Mouse (Mus musculus): Measurements from ENCODE around the gene Rab27a. TPM values are rescaled to one million over a fixed set of nuclear protein-coding genes. Genes with fewer than 3 reads are reported as not detected.
"Not testable (repeated sequence)": the region's sequence is repeated elsewhere in the genome, so short reads cannot be mapped to it uniquely, and the experiment has no call there.

The Rab27a gene
- polyA plus RNA-seq, 1 experiment = 3.8 TPM

- no peak for DNase-seq (ENCODE audit: extremely low spot score in 1 of 2, low spot score in 1 of 2)
Measured at GRCm38 (mm10) chr9:73087581-73087980, 42.9 kb downstream of the Rab27a start.

DNA sequence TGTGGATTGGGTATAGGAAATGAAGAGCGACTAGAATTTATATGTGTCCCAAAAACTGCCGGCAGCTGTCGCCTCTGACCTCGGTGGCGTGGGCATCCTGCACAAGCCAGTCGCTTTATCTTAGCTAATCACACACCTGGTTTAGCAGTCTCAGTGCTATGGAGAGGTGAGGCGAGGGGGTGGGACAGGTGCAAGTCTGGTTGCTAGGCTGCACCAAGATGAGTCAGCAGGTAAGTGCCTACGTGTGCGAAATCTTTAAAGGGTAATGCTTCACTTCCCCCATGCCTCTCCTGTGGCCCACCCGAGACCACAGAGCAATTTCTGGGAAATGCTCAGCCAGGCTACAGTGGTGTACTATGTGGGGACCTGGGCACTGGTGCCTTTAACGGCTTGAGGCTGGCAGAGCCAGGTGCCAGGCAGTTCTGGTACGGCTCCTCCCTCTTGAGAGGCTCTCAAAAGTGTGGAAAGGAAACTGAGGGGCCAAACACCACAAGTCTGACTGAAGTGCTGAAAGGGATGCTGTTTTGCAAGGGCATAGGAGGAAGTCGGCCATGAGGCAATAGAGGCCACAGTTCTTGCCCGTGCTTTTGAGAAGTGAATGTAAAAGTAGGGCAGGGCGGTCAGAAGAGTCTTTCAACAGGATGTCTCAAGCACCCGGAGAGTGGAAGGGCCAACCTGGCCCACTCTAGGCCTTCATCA, 44.7 kb downstream of the Rab27a start:
- no peak for DNase-seq (ENCODE audit: extremely low spot score in 1 of 2, low spot score in 1 of 2)

GRCm38 (mm10) chr9:73090121-73090520, 45.5 kb downstream of the Rab27a start:
- no peak for DNase-seq (ENCODE audit: extremely low spot score in 1 of 2, low spot score in 1 of 2)

DNA sequence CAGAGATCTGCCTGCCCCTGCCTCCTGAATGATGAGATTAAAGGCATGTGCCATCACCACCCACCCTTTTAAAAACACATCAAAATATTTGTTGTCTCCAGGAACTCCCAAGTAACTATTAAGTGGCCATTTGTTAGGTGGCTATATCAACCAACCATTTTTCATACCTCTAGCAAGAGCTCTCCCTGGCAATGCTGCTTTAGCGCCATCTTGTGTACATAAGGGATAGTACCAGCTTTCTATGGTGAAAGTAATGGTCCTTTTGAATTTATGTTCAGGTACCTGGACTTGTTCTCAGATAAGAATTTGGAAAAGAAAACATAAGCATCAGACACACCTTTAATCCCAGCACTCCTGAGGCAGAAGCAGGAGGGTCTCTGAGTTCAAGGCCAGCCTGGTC, 47.1 kb downstream of the Rab27a start:
- DNase-seq (ENCODE audit: extremely low spot score in 1 of 2, low spot score in 1 of 2) = peak in 1 of 2 experiments; percentile 78

- peak in 1 of 2 experiments; percentile 43 for DNase-seq (ENCODE audit: extremely low spot score in 1 of 2, low spot score in 1 of 2)
Measured at GRCm38 (mm10) chr9:73094580-73094979, 49.9 kb downstream of the Rab27a start.

DNA sequence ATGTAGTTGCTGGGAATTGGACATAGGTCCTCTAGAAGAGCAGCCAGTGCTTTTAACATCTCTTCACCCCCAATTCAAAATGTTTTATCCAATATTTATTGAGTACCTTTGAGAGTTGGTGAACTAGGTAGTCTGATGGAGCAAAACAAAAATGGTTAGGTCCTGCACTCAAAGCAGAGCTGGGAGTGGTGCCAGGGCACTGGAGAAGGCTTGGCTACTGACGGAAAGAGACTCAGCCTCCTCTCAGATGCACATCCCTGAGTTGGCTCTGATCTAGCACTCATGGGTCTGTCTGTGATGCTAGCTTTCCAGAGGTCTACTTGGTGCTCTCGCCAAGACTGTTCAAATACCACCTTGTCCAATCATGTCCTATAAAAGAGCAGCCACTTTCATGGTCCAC, 53.2 kb downstream of the Rab27a start:
- DNase-seq (ENCODE audit: extremely low spot score in 1 of 2, low spot score in 1 of 2) = no peak

- DNase-seq (ENCODE audit: extremely low spot score in 1 of 2, low spot score in 1 of 2) = no peak
Measured at GRCm38 (mm10) chr9:73101536-73101935, 56.9 kb downstream of the Rab27a start, which contains the start of gene Khdc3. Gene Khdc3 (plus strand): TSS chr9:73101836.

DNA sequence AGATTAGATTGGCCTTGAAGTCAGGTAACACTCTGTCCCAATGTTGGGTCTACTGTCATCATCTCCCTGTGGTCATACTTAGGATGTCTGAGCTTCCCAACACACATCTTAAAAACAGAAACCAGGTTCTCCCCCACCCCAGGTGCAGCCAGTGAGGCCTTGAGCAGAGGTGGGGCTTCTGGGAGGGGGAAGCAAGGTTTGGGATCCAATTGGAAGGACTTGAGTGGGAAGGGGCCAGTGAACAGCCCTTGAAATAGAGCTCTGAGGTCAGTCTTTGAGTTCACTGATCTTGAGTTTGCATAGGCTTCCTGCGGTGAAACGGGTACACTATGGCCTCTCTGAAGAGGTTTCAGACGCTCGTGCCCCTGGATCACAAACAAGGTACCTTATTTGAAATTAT, 57.5 kb downstream of the Rab27a start, which contains the start of gene Gm20509:
Gm20509 (plus strand) TSS at position 290 of the 400 bp plus-strand sequence.
- no peak for DNase-seq (ENCODE audit: extremely low spot score in 1 of 2, low spot score in 1 of 2)

DNA sequence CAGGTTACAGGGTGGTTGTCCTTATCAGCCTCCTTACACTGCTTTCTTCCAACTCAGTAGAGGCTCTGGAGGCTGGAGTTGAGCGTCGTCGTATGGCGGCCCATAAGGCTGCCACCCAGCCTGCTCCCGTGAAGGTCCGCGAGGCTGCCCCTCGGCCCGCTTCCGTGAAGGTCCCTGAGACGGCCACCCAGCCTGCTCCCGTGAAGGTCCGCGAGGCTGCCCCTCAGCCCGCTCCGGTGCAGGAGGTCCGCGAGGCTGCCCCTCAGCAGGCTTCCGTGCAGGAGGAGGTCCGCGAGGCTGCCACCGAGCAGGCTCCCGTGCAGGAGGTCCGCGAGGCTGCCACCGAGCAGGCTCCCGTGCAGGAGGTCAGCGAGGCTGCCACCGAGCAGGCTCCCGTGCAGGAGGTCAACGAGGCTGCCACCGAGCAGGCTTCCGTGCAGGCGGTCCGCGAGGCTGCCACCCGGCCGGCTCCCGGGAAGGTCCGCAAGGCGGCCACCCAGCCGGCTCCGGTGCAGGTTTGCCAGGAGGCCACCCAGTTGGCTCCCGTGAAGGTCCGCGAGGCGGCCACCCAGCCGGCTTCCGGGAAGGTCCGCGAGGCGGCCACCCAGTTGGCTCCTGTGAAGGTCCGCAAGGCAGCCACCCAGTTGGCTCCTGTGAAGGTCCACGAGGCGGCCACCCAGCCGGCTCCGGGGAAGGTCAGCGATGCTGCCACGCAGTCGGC, 58.7 kb downstream of the Rab27a start:
- DNase-seq (ENCODE audit: extremely low spot score in 1 of 2, low spot score in 1 of 2) = no peak

- no peak for DNase-seq (ENCODE audit: extremely low spot score in 1 of 2, low spot score in 1 of 2)
Measured at GRCm38 (mm10) chr9:73103880-73104198, 59.2 kb downstream of the Rab27a start.

DNA sequence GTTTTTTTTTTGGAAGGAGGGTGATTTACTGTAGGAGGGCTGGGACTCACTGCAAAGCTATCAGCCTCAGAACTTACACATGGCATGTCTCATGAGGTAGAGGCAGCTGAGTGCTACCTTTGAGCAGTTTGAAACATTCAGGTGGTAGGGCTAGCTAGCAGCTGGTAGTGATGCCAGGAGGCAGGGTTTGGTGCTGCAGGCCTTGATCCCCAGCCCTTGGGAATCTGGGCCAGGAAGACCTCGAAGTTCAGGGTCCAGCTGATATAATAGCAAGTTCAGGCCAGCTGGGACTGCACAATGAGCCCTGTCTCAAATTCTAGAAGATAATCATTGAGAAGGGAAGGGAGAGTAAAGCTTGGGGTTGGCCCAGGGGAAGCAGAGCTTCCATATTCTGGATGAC, 60.5 kb downstream of the Rab27a start:
- DNase-seq (ENCODE audit: extremely low spot score in 1 of 2, low spot score in 1 of 2) = no peak

DNA sequence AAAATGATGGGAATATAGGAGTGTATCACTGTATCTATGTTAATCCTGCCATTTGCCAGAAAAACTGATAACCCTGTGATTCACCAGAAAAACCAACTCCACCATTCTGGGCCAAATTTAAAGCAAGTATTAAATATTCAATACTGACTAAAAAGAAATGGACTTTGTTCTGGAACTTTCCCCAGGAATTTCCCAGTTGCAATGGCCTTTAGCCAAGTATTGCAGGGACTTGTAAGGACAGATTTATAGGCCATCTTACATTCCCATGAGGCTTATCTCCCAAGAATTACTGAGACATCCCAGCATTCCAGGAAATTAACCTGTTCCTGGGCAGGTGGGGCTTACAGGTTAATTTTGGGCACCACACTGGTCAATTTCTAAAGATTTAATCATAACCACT, 61.1 kb downstream of the Rab27a start:
- no peak for DNase-seq (ENCODE audit: extremely low spot score in 1 of 2, low spot score in 1 of 2)

GRCm38 (mm10) chr9:73112919-73113906, 68.6 kb downstream of the Rab27a start, which contains the start of gene Rsl24d1:
Gene Rsl24d1 (plus strand): TSS chr9:73113426.
- DNase-seq (ENCODE audit: extremely low spot score in 1 of 2, low spot score in 1 of 2) = peak; percentile 93 to 97

- DNase-seq (ENCODE audit: extremely low spot score in 1 of 2, low spot score in 1 of 2) = not testable (repeated sequence)
Measured at GRCm38 (mm10) chr9:73116704-73117103, 72.0 kb downstream of the Rab27a start.

DNA sequence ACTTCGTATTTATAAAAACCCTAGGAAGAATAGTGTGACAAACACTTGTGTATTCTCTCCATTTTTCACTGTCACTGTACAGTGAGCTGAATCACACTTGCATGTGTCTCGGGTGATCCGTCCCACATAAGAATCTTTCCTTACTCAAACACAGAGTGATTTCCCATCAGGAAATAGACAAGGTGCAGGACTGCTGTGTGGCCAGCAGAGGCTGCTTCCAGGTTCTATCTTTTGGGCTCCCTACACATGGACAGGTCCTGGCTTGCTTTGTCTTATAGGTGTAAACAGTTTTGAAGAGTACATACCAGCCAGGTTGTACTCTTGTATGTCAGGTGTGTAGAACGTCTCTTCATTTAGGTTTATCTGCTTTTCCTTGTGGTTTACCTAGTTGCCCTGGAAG, 73.4 kb downstream of the Rab27a start:
- no peak for DNase-seq (ENCODE audit: extremely low spot score in 1 of 2, low spot score in 1 of 2)

DNA sequence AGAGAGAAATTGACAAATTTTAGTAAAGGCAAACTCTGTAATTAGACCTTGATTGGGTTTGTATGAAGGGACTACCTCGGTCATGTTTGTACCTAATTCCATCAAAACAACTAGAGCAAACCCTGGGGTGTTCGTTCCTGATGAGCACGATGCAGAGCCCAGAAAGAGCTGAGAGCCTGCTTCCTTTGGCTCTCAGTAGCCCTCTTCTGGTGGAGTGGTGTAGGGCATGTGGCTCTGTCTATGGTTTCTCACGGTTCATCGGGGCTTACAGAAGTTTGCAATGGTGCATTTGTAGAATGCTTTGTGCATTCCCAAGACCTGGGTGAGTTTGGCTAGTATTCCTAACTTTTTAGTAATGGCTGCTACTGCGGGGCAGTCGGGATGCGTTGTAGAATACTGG, 77.1 kb downstream of the Rab27a start:
- peak in 1 of 2 experiments; percentile 52 for DNase-seq (ENCODE audit: extremely low spot score in 1 of 2, low spot score in 1 of 2)

DNA sequence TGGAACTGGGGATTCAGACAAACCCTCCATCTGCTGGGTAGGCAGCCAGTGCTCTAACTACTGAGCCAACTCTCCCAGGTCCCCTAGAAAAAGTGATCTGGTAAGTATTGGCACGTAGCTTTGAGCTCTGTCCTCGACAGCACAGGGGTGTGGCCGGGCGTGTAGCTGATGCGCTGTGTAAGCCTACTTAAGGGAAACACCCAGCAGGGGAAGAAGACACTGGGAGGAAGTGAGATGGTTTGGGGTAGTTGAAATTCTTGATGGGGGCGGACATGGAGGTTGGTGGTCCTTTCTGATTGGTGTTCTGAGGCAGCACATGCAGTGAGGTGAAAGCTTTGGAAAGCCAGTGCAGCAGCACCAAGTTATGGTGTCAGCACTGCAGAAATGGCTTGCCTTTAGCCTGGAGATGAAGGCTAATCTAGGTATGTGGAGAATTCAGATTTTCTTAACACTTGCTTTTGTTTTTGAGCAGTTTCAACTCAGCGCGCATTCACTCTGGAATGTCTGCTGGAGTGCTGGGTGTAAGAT, 80.5 kb downstream of the Rab27a start:
- no peak for DNase-seq (ENCODE audit: extremely low spot score in 1 of 2, low spot score in 1 of 2)

GRCm38 (mm10) chr9:73127457-73127856, 82.8 kb downstream of the Rab27a start:
- DNase-seq (ENCODE audit: extremely low spot score in 1 of 2, low spot score in 1 of 2) = no peak

GRCm38 (mm10) chr9:73129875-73130274, 85.2 kb downstream of the Rab27a start:
- DNase-seq (ENCODE audit: extremely low spot score in 1 of 2, low spot score in 1 of 2) = no peak

GRCm38 (mm10) chr9:73130529-73130928, 85.9 kb downstream of the Rab27a start:
- DNase-seq (ENCODE audit: extremely low spot score in 1 of 2, low spot score in 1 of 2) = no peak

Measured in frontal cortex, adult 2 months (tissue).